Mouse (Mus musculus) heart, embryonic 16.5 days (tissue): ENCODE results near the gene Tprg. TPM values are rescaled to one million over a fixed set of nuclear protein-coding genes. Genes with fewer than 3 reads are reported as not detected.
A peak's percentile ranks its signal among the peaks of the same experiment; 100 is the strongest.

ENCODE experiments used
- ATAC-seq: fragments of 200-750 bp; cut with Nextera tagmentation; replicated peaks from 2 replicates; pipeline ENCODE4 v1.8.0; 2017; ENCODE audit warnings: moderate number of reproducible peaks; ENCODE audit not compliant: insufficient read depth, low FRiP score; ENCODE audit errors: extremely low read depth
- H3K27ac ChIP-seq: fragments of 300-500 bp; sonication (generic); 2 replicates; pipeline ENCODE4 v1.5.1; 2014; ENCODE audit warnings: mild to moderate bottlenecking, low read length, control low read depth, moderate library complexity
- H3K27me3 ChIP-seq: fragments of 300-500 bp; sonication (generic); 2 replicates; pipeline ENCODE4 v1.6.1; 2014; ENCODE audit warnings: low read length, mixed read lengths; ENCODE audit not compliant: control insufficient read depth, insufficient read depth
- H3K36me3 ChIP-seq: fragments of 300-500 bp; sonication (generic); 2 replicates; pipeline ENCODE4 v1.6.1; 2014; ENCODE audit not compliant: control insufficient read depth, insufficient read depth
- H3K4me1 ChIP-seq: fragments of 300-500 bp; sonication (generic); 2 replicates; pipeline ENCODE4 v1.6.1; 2014; ENCODE audit warnings: low read length, mixed read lengths; ENCODE audit not compliant: control insufficient read depth, insufficient read depth
- H3K4me2 ChIP-seq: fragments of 300-500 bp; sonication (generic); 2 replicates; pipeline ENCODE4 v1.6.1; 2014; ENCODE audit warnings: low read depth, mild to moderate bottlenecking, control low read depth, low read length
- H3K4me3 ChIP-seq: fragments of 300-500 bp; sonication (generic); 2 replicates; pipeline ENCODE4 v1.5.1; 2014; ENCODE audit warnings: mild to moderate bottlenecking, control low read depth, low read length
- H3K9ac ChIP-seq: fragments of 300-500 bp; sonication (generic); 2 replicates; pipeline ENCODE4 v1.6.1; 2014; ENCODE audit warnings: low read length, control low read depth
- H3K9me3 ChIP-seq: fragments of 300-500 bp; sonication (generic); replicated peaks from 2 replicates; pipeline ENCODE4 v1.6.1; 2016; ENCODE audit warnings: low read length; ENCODE audit not compliant: control insufficient read depth
- WGBS: fragments of 180-500 bp; shearing (Covaris S2); extraction: QIAGEN DNeasy Blood & Tissue Kit; methylation state at CpG from one replicate; pipeline ENCODE4 v1.1.7; 2014; 5-methylcytosine and 5-hydroxymethylcytosine counted together
- polyA plus RNA-seq: library from polyadenylated mRNA; unstranded; fragments of >200 nt; fragmentation: Nextera tagmentation; extraction: Ambion mirVana; gene quantifications from 2 replicates; pipeline ENCODE4 v1.2.1, GENCODE M21; 2015

Gene Tprg
- polyA plus RNA-seq, 1 experiment from 2014 or later = 0.17 TPM

- WGBS = 37% methylated on average over 2 of the region's 2 CpGs
- ATAC-seq = no peak
Measured at GRCm38 (mm10) chr16:25440039-25440438, 153.4 kb downstream of the Tprg start.

GRCm38 (mm10) chr16:25445580-25445979, 159.0 kb downstream of the Tprg start:
- Histone ChIP-seq H3K36me3 (no peaks in the 10 kb centered on the region), H3K9me3 (no peaks in the 10 kb centered on the region), H3K4me2 (no peak overlapping the region), H3K27me3 (no peaks in the 10 kb centered on the region), H3K27ac (peak overlapping the region; percentile 72), H3K9ac (no peak overlapping the region), H3K4me1 (peaks cover 8% of the 10 kb centered on the region), H3K4me3 (no peak overlapping the region)
- ATAC-seq = peak; percentile 77; the same call in 1 of the 2 replicates
- 30% methylated on average over 7 of the region's 7 CpGs for whole genome bisulfite sequencing

More at GRCm38 (mm10) chr16:25440039-25440438, 153.4 kb downstream of the Tprg start:
- Histone ChIP-seq H3K27ac (no peak overlapping the region), H3K9me3 (no peaks in the 10 kb centered on the region), H3K9ac (no peak overlapping the region), H3K36me3 (no peaks in the 10 kb centered on the region), H3K4me1 (peaks cover 2% of the 10 kb centered on the region; the same call in 1 of the 2 replicates), H3K27me3 (no peaks in the 10 kb centered on the region), H3K4me2 (no peak overlapping the region), H3K4me3 (no peak overlapping the region)

GRCm38 (mm10) chr16:25451511-25451910, 164.9 kb downstream of the Tprg start:
- Histone ChIP-seq H3K4me2 (no peak overlapping the region), H3K9ac (no peak overlapping the region), H3K9me3 (no peaks in the 10 kb centered on the region), H3K27me3 (no peaks in the 10 kb centered on the region), H3K4me3 (no peak overlapping the region), H3K4me1 (no peaks in the 10 kb centered on the region), H3K36me3 (no peaks in the 10 kb centered on the region), H3K27ac (no peak overlapping the region)
- no peak for ATAC-seq
- WGBS = 78% methylated on average over 3 of the region's 3 CpGs

GRCm38 (mm10) chr16:25464732-25465131, 178.1 kb downstream of the Tprg start:
- no peak overlapping the region for H3K27ac ChIP-seq
- no peak for ATAC-seq
- no peak overlapping the region for H3K4me3 ChIP-seq
- H3K9me3 ChIP-seq = no peaks in the 10 kb centered on the region
- no peaks in the 10 kb centered on the region for H3K27me3 ChIP-seq
- H3K9ac ChIP-seq = no peak overlapping the region
- 86% methylated on average over 4 of the region's 4 CpGs for WGBS
- H3K4me1 ChIP-seq = peaks cover 3% of the 10 kb centered on the region; the same call in 1 of the 2 replicates
- no peaks in the 10 kb centered on the region for H3K36me3 ChIP-seq
- no peak overlapping the region for H3K4me2 ChIP-seq

- H3K4me2 ChIP-seq = peak overlapping the region; percentile 31; the same call in 1 of the 2 replicates
- H3K4me3 ChIP-seq = no peak overlapping the region
- H3K9ac ChIP-seq = no peak overlapping the region
- H3K27me3 ChIP-seq = no peaks in the 10 kb centered on the region
- H3K27ac ChIP-seq = no peak overlapping the region
- no peaks in the 10 kb centered on the region for H3K36me3 ChIP-seq
- no peaks in the 10 kb centered on the region for H3K9me3 ChIP-seq
- peaks cover 3% of the 10 kb centered on the region; the same call in 1 of the 2 replicates for H3K4me1 ChIP-seq
- 33% methylated on average over 13 of the region's 13 CpGs for WGBS
- ATAC-seq = no peak
Measured at GRCm38 (mm10) chr16:25465435-25466139, 179.0 kb downstream of the Tprg start.

GRCm38 (mm10) chr16:25468040-25468439, 181.4 kb downstream of the Tprg start:
- 78% methylated on average over 3 of the region's 3 CpGs for WGBS

GRCm38 (mm10) chr16:25468662-25469061, 182.0 kb downstream of the Tprg start:
- ATAC-seq = peak; percentile 37; the same call in 1 of the 2 replicates
- H3K4me3 ChIP-seq = no peak overlapping the region
- H3K4me2 ChIP-seq = no peak overlapping the region
- no peaks in the 10 kb centered on the region for H3K27me3 ChIP-seq
- 32% methylated on average over 5 of the region's 5 CpGs for whole genome bisulfite sequencing
- no peaks in the 10 kb centered on the region for H3K9me3 ChIP-seq
- H3K4me1 ChIP-seq = peaks cover 3% of the 10 kb centered on the region; the same call in 1 of the 2 replicates
- H3K9ac ChIP-seq = no peak overlapping the region
- no peaks in the 10 kb centered on the region for H3K36me3 ChIP-seq
- H3K27ac ChIP-seq = no peak overlapping the region

More at GRCm38 (mm10) chr16:25468040-25468439, 181.4 kb downstream of the Tprg start:
- Histone ChIP-seq H3K36me3 (no peaks in the 10 kb centered on the region), H3K9ac (no peak overlapping the region), H3K27ac (no peak overlapping the region), H3K4me1 (peaks cover 3% of the 10 kb centered on the region; the same call in 1 of the 2 replicates), H3K9me3 (no peaks in the 10 kb centered on the region), H3K4me3 (no peak overlapping the region), H3K4me2 (no peak overlapping the region), H3K27me3 (no peaks in the 10 kb centered on the region)
- ATAC-seq = no peak
